Mouse (Mus musculus) forebrain, postnatal 0 days (tissue): ENCODE measurements at regions not wholly inside any gene's neighbourhood (a gene's known extent, or its start where the extent isn't known, plus 50 kb on each side); places are given as distances from the start of the nearest gene placed in this dataset.
A peak's percentile ranks its signal among the peaks of the same experiment; 100 is the strongest.

Experiments
- ATAC-seq: fragments of 200-750 bp; cut with Nextera tagmentation; 2 replicates; pipeline ENCODE4 v1.8.0; 2017; ENCODE audit warnings: mild to moderate bottlenecking, moderate library complexity
- DNase-seq: peaks from one replicate; pipeline ENCODE4 v3.0.0-alpha.2; 2015
- H3K27ac ChIP-seq: fragments of 300-500 bp; sonication (generic); 2 replicates; pipeline ENCODE4 v1.5.1; 2014; ENCODE audit warnings: low read depth, mild to moderate bottlenecking, antibody characterized with exemption, low read length, moderate library complexity, mixed read lengths
- H3K27me3 ChIP-seq: fragments of 300-500 bp; sonication (generic); 2 replicates; pipeline ENCODE4 v1.6.1; 2014; ENCODE audit warnings: mild to moderate bottlenecking, low read length, mixed read lengths; ENCODE audit not compliant: insufficient read depth
- H3K36me3 ChIP-seq: fragments of 300-500 bp; sonication (generic); 2 replicates; pipeline ENCODE4 v1.6.1; 2014; ENCODE audit warnings: mild to moderate bottlenecking, moderate library complexity; ENCODE audit not compliant: insufficient read depth
- H3K4me1 ChIP-seq: fragments of 300-500 bp; sonication (generic); 2 replicates; pipeline ENCODE4 v1.6.1; 2014; ENCODE audit warnings: antibody characterized with exemption; ENCODE audit not compliant: insufficient read depth
- H3K4me2 ChIP-seq: fragments of 300-500 bp; sonication (generic); 2 replicates; pipeline ENCODE4 v1.6.1; 2014; ENCODE audit warnings: low read depth, mild to moderate bottlenecking, moderate library complexity
- H3K4me3 ChIP-seq: fragments of 300-500 bp; sonication (generic); 2 replicates; pipeline ENCODE4 v1.5.1; 2014; ENCODE audit warnings: low read depth, low read length, mixed read lengths
- H3K9ac ChIP-seq: fragments of 300-500 bp; sonication (generic); 2 replicates; pipeline ENCODE4 v1.6.1; 2014; ENCODE audit warnings: mild to moderate bottlenecking
- H3K9me3 ChIP-seq: fragments of 300-500 bp; sonication (generic); 2 replicates; pipeline ENCODE4 v1.6.1; 2016; ENCODE audit warnings: low read length
- CTCF ChIP-seq: sonication (generic); IDR thresholded peaks from 2 replicates; pipeline ENCODE4 v1.5.1; 2016; ENCODE audit warnings: antibody characterized with exemption, control low read depth, low read depth
- WGBS: fragments of 180-500 bp; shearing (Covaris S2); extraction: QIAGEN DNeasy Blood & Tissue Kit; methylation state at CpG from one replicate; pipeline ENCODE4 v1.1.7; 2014; 5-methylcytosine and 5-hydroxymethylcytosine counted together

DNA sequence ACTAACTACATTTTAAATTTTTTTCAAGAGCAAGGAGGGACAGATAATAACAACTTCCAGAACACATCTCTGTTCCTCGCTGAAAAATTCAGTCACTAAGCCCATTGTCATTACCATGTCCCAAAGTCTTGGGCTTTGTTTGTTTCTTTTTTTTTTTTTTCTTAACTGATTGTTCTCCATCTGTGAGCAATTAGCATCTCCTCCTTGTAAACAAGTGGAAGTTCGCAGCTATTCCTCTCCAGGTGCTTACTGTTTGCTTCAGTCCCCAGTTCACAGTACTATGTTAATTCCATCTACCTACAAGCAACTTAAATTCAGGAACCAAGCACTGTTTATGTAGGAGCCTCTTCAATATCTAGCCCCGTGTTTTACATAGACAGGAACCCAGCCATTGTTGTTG, 225.5 kb upstream of the Gm6657 start:
- no peak overlapping the region for H3K4me3 ChIP-seq
- WGBS = 66% methylated on average over 3 of the region's 3 CpGs
- ATAC-seq (no peak), DNase-seq (no peak)
- H3K9ac ChIP-seq = no peak overlapping the region
- no peak overlapping the region for H3K27ac ChIP-seq
- H3K9me3 ChIP-seq = no peaks in the 10 kb centered on the region
- no peaks in the 10 kb centered on the region for H3K36me3 ChIP-seq
- no peaks in the 10 kb centered on the region for H3K4me1 ChIP-seq
- H3K4me2 ChIP-seq = no peak overlapping the region
- H3K27me3 ChIP-seq = no peaks in the 10 kb centered on the region
- TF ChIP-seq CTCF = no peak

DNA sequence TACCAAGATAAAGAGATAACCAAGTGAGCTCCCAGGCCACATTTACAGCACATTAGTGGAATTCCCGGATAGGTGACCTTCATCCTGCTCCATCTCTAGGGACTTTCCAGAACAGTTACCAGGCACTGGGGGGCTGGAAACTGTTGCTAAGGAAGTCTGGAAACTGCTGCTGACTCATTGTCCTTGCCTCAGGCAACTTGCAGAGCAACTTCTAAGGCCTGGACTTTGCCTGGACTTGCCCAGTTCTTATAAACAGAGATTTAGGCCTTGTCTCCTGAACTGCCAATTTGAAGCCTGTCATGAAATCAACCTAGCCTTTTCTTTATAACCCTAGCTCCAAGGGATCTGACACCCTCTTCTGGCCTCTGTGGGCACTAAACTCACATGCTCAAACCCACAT, 224.0 kb upstream of the Gm6657 start:
- H3K27me3 ChIP-seq = no peaks in the 10 kb centered on the region
- H3K9ac ChIP-seq = no peak overlapping the region
- no peaks in the 10 kb centered on the region for H3K36me3 ChIP-seq
- ATAC-seq = no peak
- H3K27ac ChIP-seq = no peak overlapping the region
- no peaks in the 10 kb centered on the region for H3K4me1 ChIP-seq
- 74% methylated on average over 1 of the region's 1 CpGs for WGBS
- no peaks in the 10 kb centered on the region for H3K9me3 ChIP-seq
- TF ChIP-seq CTCF = peak; percentile 14; the same call in 1 of the 2 replicates
- H3K4me2 ChIP-seq = no peak overlapping the region
- DNase-seq = no peak
- H3K4me3 ChIP-seq = no peak overlapping the region

DNA sequence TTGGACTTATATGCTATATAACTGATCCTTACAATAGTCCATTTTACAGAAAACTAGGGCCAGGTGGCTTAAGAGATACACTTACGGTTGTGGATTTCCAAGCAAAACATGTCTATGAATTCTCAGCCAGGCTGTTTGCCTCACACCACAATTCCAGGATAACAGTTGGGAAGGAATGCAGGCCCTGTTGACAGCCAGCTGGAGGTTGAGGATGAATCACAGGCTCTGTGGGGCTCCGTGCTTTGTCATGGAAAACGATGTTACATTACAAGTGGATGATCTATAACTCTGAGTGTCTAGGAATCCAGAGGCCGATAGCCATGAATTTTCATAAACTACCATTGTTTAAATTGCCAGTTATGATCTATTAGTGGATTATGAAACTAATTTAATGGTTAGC, 221.9 kb upstream of the Gm6657 start:
- DNase-seq = peak; percentile 26
- 48% methylated on average over 4 of the region's 4 CpGs for WGBS
- H3K4me1 ChIP-seq = no peaks in the 10 kb centered on the region
- no peaks in the 10 kb centered on the region for H3K36me3 ChIP-seq
- H3K4me3 ChIP-seq = no peak overlapping the region
- TF ChIP-seq CTCF = no peak
- ATAC-seq = no peak
- no peaks in the 10 kb centered on the region for H3K9me3 ChIP-seq
- H3K4me2 ChIP-seq = no peak overlapping the region
- no peak overlapping the region for H3K27ac ChIP-seq
- no peak overlapping the region for H3K9ac ChIP-seq
- no peaks in the 10 kb centered on the region for H3K27me3 ChIP-seq

DNA sequence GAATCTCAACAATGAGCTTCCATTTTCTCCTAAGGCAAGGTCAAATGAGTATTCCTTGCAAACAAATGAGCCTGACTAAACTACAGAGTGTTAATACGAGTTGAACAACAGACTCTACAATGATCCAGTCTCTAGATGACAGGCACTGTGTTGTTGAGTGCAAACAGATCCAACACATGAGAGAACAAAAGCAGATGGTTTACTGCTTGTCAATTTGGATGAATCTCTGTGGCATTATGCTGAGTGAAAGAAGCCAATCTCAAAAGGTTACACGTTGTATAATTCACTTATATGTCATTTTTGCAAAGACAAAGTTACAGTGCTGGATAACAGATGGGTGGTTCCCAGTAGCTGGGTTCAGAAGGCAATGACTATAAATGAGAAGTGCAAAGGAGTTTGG, 217.1 kb upstream of the Gm6657 start:
- no peaks in the 10 kb centered on the region for H3K4me1 ChIP-seq
- WGBS = 50% methylated on average over 2 of the region's 2 CpGs
- H3K4me2 ChIP-seq = no peak overlapping the region

GRCm38 (mm10) chr12:77986738-77987137, 207.3 kb upstream of the Gm6657 start:
- H3K27me3 ChIP-seq = no peaks in the 10 kb centered on the region
- no peak for TF ChIP-seq CTCF
- no peaks in the 10 kb centered on the region for H3K36me3 ChIP-seq
- WGBS = 84% methylated on average over 8 of the region's 8 CpGs
- H3K4me1 ChIP-seq = no peaks in the 10 kb centered on the region
- H3K27ac ChIP-seq = no peak overlapping the region
- ATAC-seq (no peak), DNase-seq (no peak)
- no peak overlapping the region for H3K4me2 ChIP-seq
- no peak overlapping the region for H3K4me3 ChIP-seq
- no peak overlapping the region for H3K9ac ChIP-seq
- H3K9me3 ChIP-seq = no peaks in the 10 kb centered on the region

More for the DNA sequence above, 217.1 kb upstream of the Gm6657 start:
- ATAC-seq (peak; percentile 73), DNase-seq (peak; percentile 51)
- Histone ChIP-seq H3K4me3 (no peak overlapping the region), H3K9me3 (no peaks in the 10 kb centered on the region), H3K9ac (no peak overlapping the region), H3K36me3 (no peaks in the 10 kb centered on the region), H3K27ac (no peak overlapping the region), H3K27me3 (no peaks in the 10 kb centered on the region)
- no peak for TF ChIP-seq CTCF

GRCm38 (mm10) chr12:77989766-77990165, 204.3 kb upstream of the Gm6657 start:
- H3K9me3 ChIP-seq = no peaks in the 10 kb centered on the region
- 20% methylated on average over 3 of the region's 3 CpGs for WGBS
- H3K9ac ChIP-seq = no peak overlapping the region
- no peaks in the 10 kb centered on the region for H3K27me3 ChIP-seq
- DNase-seq = no peak
- no peak for TF ChIP-seq CTCF
- no peaks in the 10 kb centered on the region for H3K36me3 ChIP-seq
- ATAC-seq = no peak
- no peaks in the 10 kb centered on the region for H3K4me1 ChIP-seq
- no peak overlapping the region for H3K4me3 ChIP-seq
- H3K4me2 ChIP-seq = no peak overlapping the region
- H3K27ac ChIP-seq = no peak overlapping the region

DNA sequence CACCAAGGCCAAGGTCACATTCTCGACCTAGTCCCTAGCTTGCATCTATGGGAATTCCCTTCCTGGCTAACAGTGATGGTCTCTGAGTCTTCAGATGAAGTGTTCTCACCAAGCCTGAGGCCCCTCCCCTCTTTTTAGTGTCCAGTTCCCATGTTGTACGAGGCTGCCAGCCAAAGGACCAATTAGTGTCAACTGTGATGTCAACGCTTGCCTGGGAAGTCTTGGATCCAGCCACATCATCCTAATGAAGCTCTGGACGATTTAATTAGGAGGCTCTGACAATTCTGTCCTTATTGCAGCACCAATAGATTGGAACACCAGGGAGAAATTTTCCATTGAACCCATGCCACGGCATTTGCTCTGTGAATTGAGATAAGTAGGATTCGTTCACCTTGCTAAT, 202.4 kb upstream of the Gm6657 start:
- Histone ChIP-seq H3K4me2 (no peak overlapping the region), H3K4me1 (no peaks in the 10 kb centered on the region), H3K9ac (no peak overlapping the region), H3K27ac (no peak overlapping the region), H3K4me3 (no peak overlapping the region), H3K27me3 (no peaks in the 10 kb centered on the region), H3K36me3 (no peaks in the 10 kb centered on the region), H3K9me3 (no peaks in the 10 kb centered on the region)
- DNase-seq = peak; percentile 62
- WGBS = 14% methylated on average over 6 of the region's 6 CpGs
- no peak for TF ChIP-seq CTCF
- peak; percentile 60 for ATAC-seq

DNA sequence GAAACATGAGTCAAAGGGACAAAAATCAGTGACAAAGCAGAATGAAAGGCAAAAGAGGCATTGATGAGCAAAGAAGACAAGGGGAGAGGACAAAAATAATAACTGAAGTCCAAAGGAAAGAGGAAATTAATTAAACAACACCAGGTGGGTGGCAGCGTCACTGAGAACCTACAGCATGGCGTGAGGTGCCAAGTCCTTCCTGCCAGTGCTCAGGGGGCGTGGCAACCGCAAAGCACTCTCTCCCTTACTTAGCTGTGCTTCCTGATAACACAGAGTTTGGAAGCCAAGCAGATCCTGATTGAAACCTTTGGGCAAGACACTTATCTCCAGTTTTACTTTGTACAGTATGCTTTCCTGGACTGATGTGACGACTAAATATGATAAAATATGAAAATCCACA, 199.9 kb upstream of the Gm6657 start:
- WGBS = 78% methylated on average over 5 of the region's 5 CpGs
- no peak for DNase-seq
- no peak overlapping the region for H3K9ac ChIP-seq
- no peak overlapping the region for H3K27ac ChIP-seq
- H3K9me3 ChIP-seq = no peaks in the 10 kb centered on the region
- 0 out of 2 replicates have a peak, but pooled peaks cover 3% of the 10 kb centered on the region for H3K4me1 ChIP-seq
- no peak for TF ChIP-seq CTCF
- no peaks in the 10 kb centered on the region for H3K27me3 ChIP-seq
- H3K4me3 ChIP-seq = no peak overlapping the region
- H3K4me2 ChIP-seq = no peak overlapping the region
- H3K36me3 ChIP-seq = no peaks in the 10 kb centered on the region
- ATAC-seq = no peak
